Mouse (Mus musculus) lung, adult 2 months (tissue): ENCODE data around the gene Cnih3.

Experiments used
- CTCF ChIP-seq: fragments of 200-500 bp; IDR thresholded peaks from 2 replicates; pipeline ENCODE4 v1.5.1; 2011; ENCODE audit warnings: mild to moderate bottlenecking, low read length, control low read depth; ENCODE audit not compliant: insufficient read depth
- POLR2A ChIP-seq: fragments of 200-500 bp; IDR thresholded peaks from 2 replicates; pipeline ENCODE4 v1.6.1; 2011; ENCODE audit warnings: low read depth, mild to moderate bottlenecking, control low read depth, low read length, borderline replicate concordance; ENCODE audit errors: extremely low read depth

DNA sequence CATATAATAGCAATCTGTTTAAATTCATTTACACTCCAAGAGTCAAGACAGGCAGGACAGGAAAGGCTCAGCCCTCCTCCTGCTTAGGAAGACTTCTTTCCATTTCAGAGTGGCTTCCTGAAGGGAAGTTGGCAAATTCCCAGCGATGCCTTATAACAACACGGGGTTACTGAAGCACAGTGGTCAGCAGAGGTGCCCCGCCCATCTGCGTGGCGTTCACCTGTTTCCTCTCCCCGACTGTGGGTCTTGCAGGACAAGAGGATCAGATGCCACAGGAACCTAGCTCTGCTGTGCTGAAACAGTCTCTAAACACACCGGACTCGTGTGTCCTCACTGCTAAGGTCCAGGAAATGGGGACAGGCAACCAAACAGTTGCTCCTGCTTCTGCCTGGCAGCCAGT, 152.9 kb downstream of the Cnih3 start:
- TF ChIP-seq CTCF (no peak), POLR2A (no peak)
